Comparison of ENCODE assay signal across 15 mouse cellular contexts in the genomic region with DNA sequence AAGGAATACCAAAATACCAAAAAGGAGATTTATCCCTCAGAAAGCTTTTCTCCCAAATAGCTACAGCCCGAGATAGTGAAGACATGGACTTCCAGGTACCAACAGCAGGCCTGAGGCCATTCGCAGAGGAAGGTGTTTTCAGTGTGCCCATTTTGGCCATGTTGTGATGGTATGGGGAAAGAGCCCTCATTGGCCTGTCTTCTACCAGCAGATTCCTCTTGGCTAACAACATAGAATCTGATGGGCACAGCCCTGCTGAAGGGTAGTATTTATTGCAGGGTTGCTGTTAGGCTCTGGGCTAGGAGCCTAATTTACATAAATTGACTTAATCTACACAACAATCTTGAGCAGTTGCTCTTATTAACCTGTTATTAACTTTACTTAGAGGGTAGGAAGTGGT.
"Had no signal": no experiment of that assay in that cellular context is flagged by ENCODE, and none has a peak within 500 bp of the region (broad histone marks: within the 10 kb centered on the region; RNA-seq: fewer than 3 reads in every experiment).

No protein-coding gene starts in this region.

- DNase-seq: heart, postnatal 10 days; heart, postnatal 14 days; heart, postnatal 36 days; heart, postnatal 4 days; kidney, adult 11 months; kidney, adult 18-20 months; kidney, adult 8-10 months; kidney, adult 9 months; kidney, postnatal 10 days; kidney, postnatal 14 days; kidney, postnatal 25 days; kidney, postnatal 36 days; kidney, postnatal 4 days; layer of hippocampus, adult 9-11 months; layer of hippocampus, postnatal 36 days had no signal
